Mouse (Mus musculus): ENCODE measurements around the gene Hoxd4.
A peak's percentile ranks its signal among the peaks of the same experiment; 100 is the strongest.

DNA sequence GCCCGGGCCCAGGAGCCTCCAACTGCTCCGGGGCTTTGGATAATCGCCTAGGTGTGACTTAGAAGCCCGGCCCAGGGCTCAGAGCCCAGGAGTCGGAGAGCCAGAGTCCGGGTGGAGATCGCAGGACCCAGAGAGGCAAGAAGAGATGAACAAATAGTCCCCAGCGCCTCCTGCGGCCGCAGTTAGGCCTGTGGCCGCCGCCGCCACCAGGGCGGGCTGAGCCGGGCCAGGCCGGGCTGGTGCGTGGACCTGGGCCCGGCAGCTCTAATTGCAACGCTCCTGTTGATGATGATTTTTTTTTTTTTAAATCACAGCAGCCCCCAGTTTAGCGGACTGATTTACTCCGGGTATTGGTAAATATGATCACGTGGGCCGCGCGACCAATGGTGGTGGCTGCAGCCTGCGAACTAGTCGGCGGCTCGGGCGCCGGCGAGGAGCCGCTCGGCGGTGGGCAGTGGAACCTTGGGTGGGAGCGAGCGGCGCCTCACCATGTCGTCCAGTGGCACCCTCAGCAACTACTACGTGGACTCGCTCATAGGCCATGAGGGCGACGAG, 14.1 kb upstream of the Hoxd4 start, which contains the start of gene Hoxd9:
- TF ChIP-seq CTCF (IDR thresholded peaks at IDR 0.05) (peak; percentile 47), EP300 (IDR thresholded peaks at IDR 0.05; ENCODE audit: insufficient read depth, low read depth, low read length) (no peak)

All from heart, adult 2 months (tissue).